Mouse (Mus musculus) adrenal gland, adult 18-20 months (tissue): ENCODE data around the gene Ar. TPM values are rescaled to one million over a fixed set of nuclear protein-coding genes. Genes with fewer than 3 reads are reported as not detected.

Experiments used
- DNase-seq, 2 experiments: peaks; one replicate each; pipeline ENCODE4 v3.0.0; 2021 to 2022; ENCODE audit warnings: low spot score in 2 of 2
- long read RNA-seq, 2 experiments: library from polyadenylated mRNA; stranded (forward); transcript quantifications; one replicate each; pipeline ENCODE4 v2.0.0; 2021
- total RNA-seq, 2 experiments: library from RNA; stranded (reverse); gene quantifications; 1 replicate in 1 of 2; 2 replicates in 1 of 2; pipeline ENCODE4 v1.2.3; 2021

Gene Ar
- 10 to 100 TPM; 32.3 to 91.2 TPM for total RNA-seq
- long read RNA-seq, experiment 1, partial matches to known transcripts = 2 of 3 reads
- long read RNA-seq, experiment 1, other reads (novel, unspliced or antisense) = 1 of 3 reads
- long read RNA-seq, experiment 2, full-length matches to known transcripts = 7 of 34 reads
- long read RNA-seq, experiment 2, partial matches to known transcripts = 0 of 34 reads
- long read RNA-seq, experiment 2, other reads (novel, unspliced or antisense) = 27 of 34 reads

DNA sequence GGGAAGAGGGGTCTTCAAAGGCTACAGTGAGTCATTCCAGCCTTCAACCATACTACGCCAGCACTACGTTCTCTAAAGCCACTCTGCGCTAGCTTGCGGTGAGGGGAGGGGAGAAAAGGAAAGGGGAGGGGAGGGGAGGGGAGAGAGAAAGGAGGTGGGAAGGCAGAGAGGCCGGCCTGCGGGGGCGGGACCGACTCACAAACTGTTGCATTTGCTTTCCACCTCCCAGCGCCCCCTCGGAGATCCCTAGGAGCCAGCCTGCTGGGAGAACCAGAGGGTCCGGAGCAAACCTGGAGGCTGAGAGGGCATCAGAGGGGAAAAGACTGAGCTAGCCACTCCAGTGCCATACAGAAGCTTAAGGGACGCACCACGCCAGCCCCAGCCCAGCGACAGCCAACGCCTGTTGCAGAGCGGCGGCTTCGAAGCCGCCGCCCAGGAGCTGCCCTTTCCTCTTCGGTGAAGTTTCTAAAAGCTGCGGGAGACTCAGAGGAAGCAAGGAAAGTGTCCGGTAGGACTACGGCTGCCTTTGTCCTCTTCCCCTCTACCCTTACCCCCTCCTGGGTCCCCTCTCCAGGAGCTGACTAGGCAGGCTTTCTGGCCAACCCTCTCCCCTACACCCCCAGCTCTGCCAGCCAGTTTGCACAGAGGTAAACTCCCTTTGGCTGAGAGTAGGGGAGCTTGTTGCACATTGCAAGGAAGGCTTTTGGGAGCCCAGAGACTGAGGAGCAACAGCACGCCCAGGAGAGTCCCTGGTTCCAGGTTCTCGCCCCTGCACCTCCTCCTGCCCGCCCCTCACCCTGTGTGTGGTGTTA, at the start of gene Ar:
Gene Ar, plus strand, starts transcription at position 239 of the 812 bp plus-strand sequence.
- peak; percentile 47 to 71 for DNase-seq

DNA sequence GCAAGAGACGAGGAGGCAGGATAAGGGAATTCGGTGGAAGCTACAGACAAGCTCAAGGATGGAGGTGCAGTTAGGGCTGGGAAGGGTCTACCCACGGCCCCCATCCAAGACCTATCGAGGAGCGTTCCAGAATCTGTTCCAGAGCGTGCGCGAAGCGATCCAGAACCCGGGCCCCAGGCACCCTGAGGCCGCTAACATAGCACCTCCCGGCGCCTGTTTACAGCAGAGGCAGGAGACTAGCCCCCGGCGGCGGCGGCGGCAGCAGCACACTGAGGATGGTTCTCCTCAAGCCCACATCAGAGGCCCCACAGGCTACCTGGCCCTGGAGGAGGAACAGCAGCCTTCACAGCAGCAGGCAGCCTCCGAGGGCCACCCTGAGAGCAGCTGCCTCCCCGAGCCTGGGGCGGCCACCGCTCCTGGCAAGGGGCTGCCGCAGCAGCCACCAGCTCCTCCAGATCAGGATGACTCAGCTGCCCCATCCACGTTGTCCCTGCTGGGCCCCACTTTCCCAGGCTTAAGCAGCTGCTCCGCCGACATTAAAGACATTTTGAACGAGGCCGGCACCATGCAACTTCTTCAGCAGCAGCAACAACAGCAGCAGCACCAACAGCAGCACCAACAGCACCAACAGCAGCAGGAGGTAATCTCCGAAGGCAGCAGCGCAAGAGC, 1.3 kb downstream of the Ar start:
- peak; percentile 27 to 32 for DNase-seq

DNA sequence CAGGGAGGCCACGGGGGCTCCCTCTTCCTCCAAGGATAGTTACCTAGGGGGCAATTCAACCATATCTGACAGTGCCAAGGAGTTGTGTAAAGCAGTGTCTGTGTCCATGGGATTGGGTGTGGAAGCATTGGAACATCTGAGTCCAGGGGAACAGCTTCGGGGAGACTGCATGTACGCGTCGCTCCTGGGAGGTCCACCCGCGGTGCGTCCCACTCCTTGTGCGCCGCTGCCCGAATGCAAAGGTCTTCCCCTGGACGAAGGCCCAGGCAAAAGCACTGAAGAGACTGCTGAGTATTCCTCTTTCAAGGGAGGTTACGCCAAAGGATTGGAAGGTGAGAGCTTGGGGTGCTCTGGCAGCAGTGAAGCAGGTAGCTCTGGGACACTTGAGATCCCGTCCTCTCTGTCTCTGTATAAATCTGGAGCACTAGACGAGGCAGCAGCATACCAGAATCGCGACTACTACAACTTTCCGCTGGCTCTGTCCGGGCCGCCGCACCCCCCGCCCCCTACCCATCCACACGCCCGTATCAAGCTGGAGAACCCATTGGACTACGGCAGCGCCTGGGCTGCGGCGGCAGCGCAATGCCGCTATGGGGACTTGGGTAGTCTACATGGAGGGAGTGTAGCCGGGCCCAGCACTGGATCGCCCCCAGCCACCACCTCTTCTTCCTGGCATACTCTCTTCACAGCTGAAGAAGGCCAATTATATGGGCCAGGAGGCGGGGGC, 2.0 kb downstream of the Ar start:
- peak in 1 of 2 experiments; percentile 19 for DNase-seq

DNA sequence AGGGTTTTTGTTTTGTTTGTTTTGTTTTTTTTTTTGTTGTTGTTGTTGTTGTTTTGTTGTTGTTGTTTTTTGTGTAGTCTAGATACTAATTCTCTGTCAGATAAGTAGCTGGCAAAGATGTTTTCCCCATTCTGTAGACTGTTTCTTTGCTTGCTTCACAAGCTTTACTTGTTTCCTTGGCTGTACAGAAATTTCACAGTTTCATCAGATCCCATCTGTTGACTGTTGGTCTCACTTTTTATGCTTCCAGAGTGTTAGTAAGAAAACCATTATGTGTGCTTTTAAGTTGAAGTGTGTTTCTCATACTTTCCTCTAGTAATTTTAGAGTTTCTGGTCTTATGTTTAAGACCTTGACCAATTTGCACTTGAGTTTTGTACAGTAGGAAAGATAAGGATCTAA, 41.2 kb downstream of the Ar start:
- no peak for DNase-seq

DNA sequence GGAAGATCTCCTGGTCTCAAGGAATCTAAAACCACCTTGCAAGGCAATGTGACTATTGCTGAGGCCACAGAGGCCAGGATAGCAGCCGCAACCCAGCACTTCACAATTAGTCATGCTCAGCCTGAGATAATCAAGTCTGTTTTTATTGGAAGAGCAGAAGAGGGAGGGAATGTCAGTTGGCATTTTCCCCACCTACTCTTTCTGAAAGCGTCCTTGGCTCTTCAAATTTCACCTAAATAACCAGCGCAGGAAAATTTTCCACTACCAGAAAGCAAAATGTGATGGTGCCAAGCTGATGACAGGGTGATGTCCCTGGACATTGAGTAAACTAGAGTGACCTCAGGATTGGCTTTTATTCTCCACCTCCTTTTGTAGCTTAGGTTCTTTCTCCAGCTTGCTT, 57.2 kb downstream of the Ar start:
- peak in 1 of 2 experiments; percentile 15 for DNase-seq

DNA sequence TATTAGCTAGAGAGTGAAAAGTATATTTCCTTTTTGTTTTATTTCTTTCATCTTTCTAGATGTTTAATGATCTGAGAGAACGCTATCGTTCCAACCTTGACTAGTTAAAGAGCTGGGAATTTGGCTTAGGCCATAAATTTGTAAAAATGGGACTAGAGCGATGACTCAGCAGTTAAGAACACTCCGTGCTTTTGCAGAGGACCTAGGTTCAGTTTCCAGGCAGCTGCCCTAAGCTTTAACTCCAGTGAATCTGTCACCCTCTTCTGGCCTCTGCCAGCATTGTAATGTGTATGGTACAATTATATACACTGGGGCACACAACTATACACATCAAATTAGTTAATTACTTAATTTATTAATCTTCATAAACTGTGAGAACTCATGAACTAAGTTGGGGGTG, 58.6 kb downstream of the Ar start:
- no peak for DNase-seq

DNA sequence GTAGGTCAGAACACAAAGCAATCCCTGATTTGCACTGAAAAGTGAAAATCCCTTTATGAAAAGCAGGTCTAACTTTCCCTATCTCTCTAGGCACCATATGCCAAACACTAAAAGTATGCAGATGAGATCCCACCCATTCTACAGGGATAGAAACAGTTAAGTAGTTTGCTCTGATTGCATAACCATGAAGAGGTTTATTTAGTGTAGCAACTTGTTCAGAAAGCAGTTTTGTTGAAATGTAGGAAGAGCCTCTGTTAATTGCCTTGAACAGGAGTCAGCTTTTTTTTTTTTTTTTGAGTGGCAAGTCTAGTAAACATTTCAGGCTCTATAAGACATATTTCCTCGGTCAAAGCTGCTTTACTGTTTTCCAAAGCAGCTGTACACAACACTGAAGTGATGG, 67.5 kb downstream of the Ar start:
- no peak for DNase-seq

DNA sequence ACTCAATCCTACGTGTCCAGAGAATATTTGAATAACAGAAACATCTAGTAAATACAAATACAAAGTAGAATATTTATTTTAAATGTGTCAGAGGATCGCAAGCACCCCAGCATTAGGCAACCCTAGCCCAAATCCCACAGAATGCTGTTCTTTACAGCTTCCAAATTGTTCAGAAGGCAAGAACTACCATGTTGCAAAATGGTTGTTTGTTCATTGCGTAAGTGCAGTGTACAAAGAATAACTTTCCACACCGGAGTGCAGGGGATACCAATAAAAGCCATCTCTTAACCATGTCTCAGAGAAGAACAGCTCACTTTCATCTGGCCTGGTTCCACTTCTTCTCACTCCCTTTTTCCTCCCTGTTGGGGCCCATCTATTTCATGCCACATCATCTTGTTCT, 90.4 kb downstream of the Ar start:
- DNase-seq = no peak

DNA sequence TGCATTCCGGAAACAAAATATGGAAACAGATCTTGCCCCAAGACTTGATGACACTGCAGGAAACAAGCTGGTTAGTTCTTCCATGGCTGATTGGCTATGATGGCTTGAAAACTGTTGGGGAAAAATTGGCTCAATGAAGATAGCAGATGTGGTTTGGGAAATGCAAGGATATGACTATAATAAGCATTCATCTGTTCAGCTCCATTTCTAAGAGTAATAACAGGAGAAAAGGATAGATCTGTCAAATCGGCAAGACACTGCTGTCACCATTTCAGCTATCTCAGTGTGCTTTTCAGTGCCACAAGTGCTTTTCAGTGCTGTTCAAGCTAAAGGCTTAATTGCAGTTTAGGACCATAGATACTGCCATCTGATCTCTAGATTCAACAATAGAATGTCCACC, 96.5 kb downstream of the Ar start:
- no peak for DNase-seq

DNA sequence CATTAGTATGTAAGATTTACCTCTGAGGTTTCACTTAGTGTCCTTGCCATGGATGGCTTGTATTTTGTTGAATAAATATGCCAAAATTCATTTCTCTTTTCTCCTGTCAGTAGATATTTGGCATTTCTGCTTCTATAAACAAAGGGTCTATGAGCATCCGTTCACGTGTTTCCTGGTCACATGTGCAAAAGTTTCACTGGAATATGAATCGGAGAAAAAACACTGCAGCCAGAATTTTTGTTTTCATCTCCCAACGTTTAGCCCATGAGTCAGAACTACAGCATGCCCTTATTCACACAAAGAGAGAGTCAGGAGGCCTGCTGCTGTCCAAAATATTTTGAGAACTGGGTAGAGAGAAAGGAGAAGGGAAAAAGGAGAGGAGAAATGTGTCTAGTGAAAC, 99.8 kb downstream of the Ar start:
- DNase-seq = no peak

DNA sequence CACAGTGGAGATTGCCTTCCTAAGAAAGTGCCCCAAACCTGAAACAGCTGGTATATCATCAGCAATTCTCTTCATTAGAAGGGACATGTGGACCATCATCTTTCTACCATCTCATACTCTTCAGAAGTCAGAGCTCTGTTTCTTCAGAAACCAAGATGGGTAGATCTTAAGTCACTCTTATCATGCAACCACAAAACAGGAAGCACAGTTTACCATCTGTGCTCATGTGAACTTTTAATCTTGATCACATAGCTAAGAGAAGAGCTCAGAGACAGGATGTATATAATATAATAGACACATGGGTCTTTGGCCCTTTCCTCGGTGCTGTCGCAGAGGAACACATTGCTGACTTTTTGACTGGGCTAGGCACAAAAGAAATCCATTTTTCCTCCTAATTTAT, 111.1 kb downstream of the Ar start:
- no peak for DNase-seq

DNA sequence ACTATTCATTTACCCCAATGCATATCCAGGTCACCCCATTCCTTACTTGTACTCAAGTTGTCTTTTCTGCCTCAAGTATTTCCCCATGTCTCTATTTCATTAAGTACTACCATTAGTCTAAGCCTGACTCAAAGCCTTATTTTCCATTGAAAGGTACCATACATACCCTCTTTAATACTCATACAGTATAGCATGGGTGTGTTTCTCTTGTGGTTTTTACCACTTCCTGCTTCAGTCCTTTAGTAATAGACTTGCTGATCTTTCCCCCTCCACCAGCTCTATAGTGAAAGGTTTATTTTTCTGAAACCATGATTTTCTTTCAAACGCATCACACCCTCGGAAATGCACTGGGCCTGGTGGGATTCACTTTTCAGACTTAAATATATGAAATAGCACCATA, 117.2 kb downstream of the Ar start:
- no peak for DNase-seq

DNA sequence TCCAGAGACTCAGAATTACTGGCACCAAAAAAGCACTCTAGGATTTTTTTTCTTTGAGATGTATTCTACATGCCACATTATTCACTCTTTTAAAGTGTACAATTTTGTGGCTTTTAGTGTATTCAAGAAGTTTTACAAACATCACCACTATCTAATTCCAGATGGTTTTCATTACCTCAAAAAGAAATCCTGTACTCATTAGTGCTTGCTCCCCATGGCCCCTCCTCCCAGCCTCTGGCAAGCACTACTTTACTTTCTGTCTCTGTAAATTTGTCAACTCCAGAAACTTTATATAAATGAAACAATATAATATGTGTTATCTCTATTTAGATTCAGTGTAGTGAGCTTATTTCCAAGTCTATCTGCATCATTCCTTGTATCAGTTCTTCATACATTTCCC, 122.8 kb downstream of the Ar start:
- DNase-seq = no peak

DNA sequence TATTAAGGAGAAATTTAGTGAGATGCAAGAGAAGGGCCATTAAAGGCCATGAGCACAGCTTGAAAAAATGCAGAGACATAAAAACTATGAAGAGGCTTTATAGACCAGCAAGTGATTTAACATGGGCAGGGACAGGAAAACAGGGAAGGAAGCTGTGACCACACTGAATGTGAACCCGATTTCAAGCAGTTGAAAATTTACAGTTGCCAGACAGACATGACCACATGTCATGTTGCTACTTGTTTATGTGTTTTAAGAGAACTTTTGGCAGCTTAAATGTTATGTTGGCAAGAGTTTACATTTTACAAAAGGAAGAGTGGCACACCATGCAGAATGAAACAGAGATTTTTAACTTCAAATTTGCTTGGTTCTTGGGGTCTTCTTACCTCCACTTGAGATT, 143.2 kb downstream of the Ar start:
- DNase-seq = no peak

DNA sequence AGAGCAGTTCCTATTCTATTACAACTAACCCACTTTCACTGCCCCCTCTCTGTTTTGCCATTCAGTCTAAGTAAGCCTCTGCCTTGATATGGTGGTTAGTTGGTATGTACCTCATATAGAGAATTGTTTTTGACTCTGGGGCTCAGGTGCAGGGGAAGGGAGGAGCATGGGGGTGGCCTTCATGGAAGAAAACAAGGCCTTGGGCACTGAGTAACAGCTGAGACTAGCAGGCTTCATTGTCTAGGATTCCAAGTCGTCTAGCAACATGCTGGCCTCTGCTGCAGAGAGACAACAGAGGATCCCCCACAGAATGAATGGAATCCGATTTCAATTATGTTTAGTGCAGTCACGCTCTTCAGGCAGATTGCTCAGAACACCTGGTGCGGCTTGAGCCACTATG, 152.1 kb downstream of the Ar start:
- no peak for DNase-seq

DNA sequence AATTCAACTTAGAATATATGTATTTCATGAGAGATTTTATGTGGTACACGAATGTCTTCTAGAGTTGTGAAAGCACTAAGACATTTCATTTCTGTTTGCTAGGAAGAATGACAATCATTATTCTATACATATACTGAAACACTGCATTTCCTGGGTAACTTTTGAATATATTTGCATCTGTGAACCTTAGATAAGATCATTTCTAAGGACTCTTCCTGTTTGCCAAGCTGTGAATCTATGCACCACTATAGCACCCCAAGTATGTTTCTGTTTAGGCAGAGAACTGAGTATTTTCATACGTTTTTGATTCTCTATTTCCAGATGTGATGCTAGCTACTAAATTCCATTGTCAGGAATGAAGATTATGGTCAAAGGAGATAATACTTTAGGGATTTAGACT, 153.4 kb downstream of the Ar start:
- no peak for DNase-seq

DNA sequence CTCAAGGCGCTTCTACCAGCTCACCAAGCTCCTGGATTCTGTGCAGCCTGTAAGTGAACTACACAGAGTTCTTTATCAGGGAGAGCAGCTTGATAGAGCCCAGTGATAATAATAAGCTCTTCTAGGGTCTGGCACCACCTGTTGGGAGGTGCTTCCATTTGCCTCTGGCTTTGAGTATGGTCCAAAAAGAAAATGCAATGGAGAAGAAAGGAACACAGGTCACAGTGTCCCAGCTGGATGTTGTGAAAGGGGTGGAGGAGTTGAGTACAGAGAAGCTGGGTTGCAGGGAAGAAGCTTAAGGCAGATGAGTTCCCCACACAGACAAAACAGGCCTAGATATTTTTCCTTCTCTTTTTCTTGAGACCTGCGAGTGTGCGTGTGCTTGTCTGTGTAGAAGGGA, 167.4 kb downstream of the Ar start:
- DNase-seq = no peak

DNA sequence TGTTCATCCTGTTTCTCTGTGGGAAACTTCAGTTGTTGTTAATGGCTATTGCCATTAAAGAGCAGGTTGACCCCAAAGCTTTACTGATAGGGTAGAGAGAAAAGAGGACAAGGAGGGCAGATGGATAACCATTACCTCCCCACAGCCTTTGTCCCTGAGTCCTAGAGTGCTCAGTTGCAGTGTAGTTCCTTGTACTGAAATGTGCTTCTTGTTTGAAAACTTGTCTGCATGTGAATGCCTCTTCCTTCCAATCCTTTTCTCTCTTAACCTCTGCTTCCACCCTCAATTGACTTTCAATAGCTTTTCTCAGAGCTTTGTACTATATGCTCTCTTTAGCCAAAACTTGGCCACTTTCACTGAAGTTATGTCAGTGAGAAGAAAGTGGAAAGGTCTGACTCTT, 168.9 kb downstream of the Ar start:
- DNase-seq = no peak

DNA sequence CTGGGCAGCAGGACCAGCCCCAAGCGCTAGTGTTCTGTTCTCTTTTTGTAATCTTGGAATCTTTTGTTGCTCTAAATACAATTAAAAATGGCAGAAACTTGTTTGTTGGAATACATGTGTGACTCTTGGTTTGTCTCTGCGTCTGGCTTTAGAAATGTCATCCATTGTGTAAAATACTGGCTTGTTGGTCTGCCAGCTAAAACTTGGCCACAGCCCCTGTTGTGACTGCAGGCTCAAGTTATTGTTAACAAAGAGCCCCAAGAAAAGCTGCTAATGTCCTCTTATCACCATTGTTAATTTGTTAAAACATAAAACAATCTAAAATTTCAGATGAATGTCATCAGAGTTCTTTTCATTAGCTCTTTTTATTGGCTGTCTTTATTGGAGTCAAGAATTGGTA, 174.5 kb downstream of the Ar start:
- no peak for DNase-seq

DNA sequence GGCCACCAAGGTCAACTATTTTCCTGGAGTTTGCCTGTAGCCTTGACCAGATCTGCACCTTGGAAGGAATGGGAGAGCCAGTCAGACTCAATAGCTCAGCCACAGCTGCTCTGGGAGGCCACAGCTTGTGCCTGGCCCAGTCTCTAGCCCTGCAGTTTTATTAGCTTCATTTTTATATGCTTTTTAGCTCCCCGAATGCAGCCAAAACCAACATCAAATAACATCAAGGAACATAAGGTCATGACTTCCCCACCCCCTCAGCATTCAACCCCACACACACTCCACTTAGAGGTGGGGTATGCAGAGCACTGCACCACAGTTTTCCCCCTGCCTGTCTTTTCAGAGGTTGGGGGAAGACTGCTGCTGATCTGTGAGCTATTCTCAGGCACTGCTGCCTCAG, 198.9 kb downstream of the Ar start:
- no peak for DNase-seq

DNA sequence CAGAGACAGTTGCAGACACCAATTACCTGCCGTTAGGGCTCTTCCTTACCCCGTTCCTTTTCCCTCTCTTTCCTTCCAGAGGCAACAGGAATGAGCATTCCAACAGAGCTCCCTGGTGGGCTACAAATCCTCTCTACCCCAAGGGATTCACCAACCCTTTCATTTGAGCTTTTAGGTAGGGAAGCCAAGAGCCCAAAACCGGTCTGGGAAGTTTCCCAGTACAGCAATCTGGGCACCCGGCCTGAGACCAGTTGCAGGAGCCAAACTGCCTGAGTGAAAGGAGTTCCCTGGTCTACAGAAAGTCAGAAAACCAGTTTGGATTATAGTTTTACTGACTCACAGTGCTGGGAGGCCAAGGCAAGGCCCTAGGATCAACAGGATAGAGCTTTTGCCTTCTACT, 199.5 kb downstream of the Ar start:
- peak in 1 of 2 experiments; percentile 19 for DNase-seq
